Mouse (Mus musculus) splenic B cell, adult 2 months (primary cell): Measurements from ENCODE around the gene Tti1.
"Not testable (repeated sequence)": the region's sequence is repeated elsewhere in the genome, so short reads cannot be mapped to it uniquely, and the experiment has no call there.

ENCODE experiments used
- DNase-seq: peaks from one replicate; pipeline ENCODE4 v3.0.0-alpha.2; 2011; ENCODE audit warnings: low read depth, low spot score
- H3K27me3 ChIP-seq: 2 replicates; pipeline ENCODE4 v1.6.1; 2012; ENCODE audit warnings: mild to moderate bottlenecking, low read length, moderate library complexity, mixed read lengths; ENCODE audit not compliant: control insufficient read depth, poor library complexity, insufficient read depth, severe bottlenecking
- H3K36me3 ChIP-seq: 2 replicates; pipeline ENCODE4 v1.6.1; 2012; ENCODE audit warnings: mild to moderate bottlenecking, low read length, moderate library complexity, mixed read lengths; ENCODE audit not compliant: control insufficient read depth, poor library complexity, insufficient read depth, severe bottlenecking

Tti1 gene

GRCm38 (mm10) chr2:158055383-158055782 lies 27.1 kb upstream of the Tti1 start:
- H3K36me3 ChIP-seq: peaks cover 10% of the 10 kb centered on the region
- DNase-seq, H3K27me3 ChIP-seq: not testable (repeated sequence)

- DNase-seq: no peak
- Histone ChIP-seq H3K27me3 (no peaks in the 10 kb centered on the region), H3K36me3 (peaks cover 12% of the 10 kb centered on the region)
Observed at GRCm38 (mm10) chr2:158054596-158054995, 26.4 kb upstream of the Tti1 start.

- Histone ChIP-seq H3K36me3 (peaks cover 13% of the 10 kb centered on the region), H3K27me3 (no peaks in the 10 kb centered on the region)
- no peak for DNase-seq
Observed at GRCm38 (mm10) chr2:158050116-158050515, 21.9 kb upstream of the Tti1 start.

- DNase-seq: no peak
- no peaks in the 10 kb centered on the region for H3K27me3 ChIP-seq
- peaks cover 17% of the 10 kb centered on the region for H3K36me3 ChIP-seq
Observed at GRCm38 (mm10) chr2:158048718-158049117, 20.5 kb upstream of the Tti1 start.

GRCm38 (mm10) chr2:158047903-158048302 lies 19.7 kb upstream of the Tti1 start:
- Histone ChIP-seq H3K27me3 (no peaks in the 10 kb centered on the region), H3K36me3 (peaks cover 17% of the 10 kb centered on the region)
- peak; percentile 76 for DNase-seq

GRCm38 (mm10) chr2:158046186-158046585 lies 18.0 kb upstream of the Tti1 start:
- DNase-seq: no peak
- Histone ChIP-seq H3K27me3 (no peaks in the 10 kb centered on the region), H3K36me3 (peaks cover 16% of the 10 kb centered on the region)

- no peaks in the 10 kb centered on the region for H3K27me3 ChIP-seq
- DNase-seq: no peak
Observed at GRCm38 (mm10) chr2:158043504-158043903, 15.3 kb upstream of the Tti1 start.

GRCm38 (mm10) chr2:158040396-158040795 lies 12.2 kb upstream of the Tti1 start:
- peaks cover 7% of the 10 kb centered on the region for H3K36me3 ChIP-seq
- DNase-seq: no peak
- H3K27me3 ChIP-seq: no peaks in the 10 kb centered on the region

More at GRCm38 (mm10) chr2:158043504-158043903, 15.3 kb upstream of the Tti1 start:
- peaks cover 12% of the 10 kb centered on the region for H3K36me3 ChIP-seq

- Histone ChIP-seq H3K36me3 (peaks cover 6% of the 10 kb centered on the region), H3K27me3 (no peaks in the 10 kb centered on the region)
- DNase-seq: no peak
Observed at GRCm38 (mm10) chr2:158039662-158040061, 11.4 kb upstream of the Tti1 start.

- Histone ChIP-seq H3K27me3 (no peaks in the 10 kb centered on the region), H3K36me3 (peaks cover 4% of the 10 kb centered on the region)
- DNase-seq: no peak
Observed at GRCm38 (mm10) chr2:158037571-158037970, 9.3 kb upstream of the Tti1 start.

- Histone ChIP-seq H3K27me3 (no peaks in the 10 kb centered on the region), H3K36me3 (peaks cover 4% of the 10 kb centered on the region; the same call in 1 of the 2 replicates)
- no peak for DNase-seq
Observed at GRCm38 (mm10) chr2:158036953-158037352, 8.7 kb upstream of the Tti1 start.

- H3K27me3 ChIP-seq: no peaks in the 10 kb centered on the region
- no peak for DNase-seq
- peaks cover 3% of the 10 kb centered on the region; the same call in 1 of the 2 replicates for H3K36me3 ChIP-seq
Observed at GRCm38 (mm10) chr2:158036408-158036807, 8.2 kb upstream of the Tti1 start.

- no peak for DNase-seq
- Histone ChIP-seq H3K36me3 (peaks cover 2% of the 10 kb centered on the region; the same call in 1 of the 2 replicates), H3K27me3 (no peaks in the 10 kb centered on the region)
Observed at GRCm38 (mm10) chr2:158035813-158036212, 7.6 kb upstream of the Tti1 start.

GRCm38 (mm10) chr2:158030007-158030406 lies 1.8 kb upstream of the Tti1 start:
- Histone ChIP-seq H3K36me3 (no peaks in the 10 kb centered on the region), H3K27me3 (no peaks in the 10 kb centered on the region)
- no peak for DNase-seq

GRCm38 (mm10) chr2:158027855-158028353 lies 329 bp downstream of the Tti1 start:
- peak; percentile 85 for DNase-seq

GRCm38 (mm10) chr2:158017330-158017729 lies 10.9 kb downstream of the Tti1 start:
- Histone ChIP-seq H3K36me3 (no peaks in the 10 kb centered on the region), H3K27me3 (no peaks in the 10 kb centered on the region)
- no peak for DNase-seq

More at GRCm38 (mm10) chr2:158027855-158028353, 329 bp downstream of the Tti1 start:
- Histone ChIP-seq H3K27me3 (no peaks in the 10 kb centered on the region), H3K36me3 (no peaks in the 10 kb centered on the region)
